Mouse (Mus musculus): ENCODE results near the gene Sumo2.

Sumo2 gene

DNA sequence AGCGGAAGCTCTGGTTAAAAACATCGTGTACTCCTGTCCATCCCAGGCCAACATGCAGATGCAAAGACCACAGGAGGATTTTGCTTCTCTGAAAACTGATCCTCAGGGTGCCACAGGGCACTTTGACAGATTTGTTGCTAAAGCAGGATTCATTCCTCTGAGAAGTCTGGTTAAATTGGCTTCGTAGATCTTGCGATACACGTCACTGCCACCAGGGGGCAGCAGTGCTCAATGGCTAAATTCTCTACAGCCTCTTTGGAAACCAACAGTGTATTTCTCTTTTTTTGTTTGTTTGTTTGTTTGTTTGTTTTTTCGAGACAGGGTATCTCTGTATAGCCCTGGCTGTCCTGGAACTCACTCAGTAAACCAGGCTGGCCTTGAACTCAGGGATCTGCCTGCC is 52.4 kb downstream of the Sumo2 start:
- 18% methylated on average over 6 of the region's 6 CpGs for WGBS

- WGBS: 68% methylated on average over 11 of the region's 11 CpGs
Observed at GRCm38 (mm10) chr11:115483278-115483677, 52.8 kb downstream of the Sumo2 start.

DNA sequence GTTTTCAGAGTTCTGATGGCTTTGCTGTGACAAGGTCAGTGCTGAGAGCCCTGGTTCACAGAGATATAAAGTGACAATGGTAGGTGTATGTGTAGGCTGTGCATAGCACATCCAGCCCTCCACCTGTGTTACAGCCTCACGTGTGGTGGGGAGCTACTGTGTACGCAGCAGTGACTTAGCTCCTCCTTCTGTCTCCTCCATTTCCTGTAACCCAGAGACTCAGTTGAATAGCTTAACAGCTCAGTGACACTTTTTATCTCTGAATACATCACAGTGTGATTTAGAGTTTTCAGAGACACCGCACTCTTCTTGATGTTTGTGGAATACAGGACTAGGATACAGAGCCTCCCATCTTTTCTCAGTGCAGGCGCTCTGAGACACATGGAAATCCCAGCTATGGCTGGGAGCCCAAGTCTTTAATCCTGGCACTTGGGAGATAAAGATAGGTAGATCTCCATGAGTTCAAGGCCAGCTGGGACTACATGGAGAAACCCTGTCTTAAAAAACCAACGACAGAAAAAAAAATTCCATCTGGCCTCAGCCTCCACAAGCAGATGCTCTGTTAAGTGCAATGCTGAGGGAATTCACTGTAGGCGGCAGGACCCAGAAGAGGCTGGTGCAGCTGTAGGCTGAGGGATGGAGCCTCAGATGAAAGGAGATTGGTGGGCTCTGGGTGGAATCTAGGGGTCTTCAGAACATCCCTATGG is 54.4 kb downstream of the Sumo2 start:
- WGBS: 46% methylated on average over 6 of the region's 6 CpGs

DNA sequence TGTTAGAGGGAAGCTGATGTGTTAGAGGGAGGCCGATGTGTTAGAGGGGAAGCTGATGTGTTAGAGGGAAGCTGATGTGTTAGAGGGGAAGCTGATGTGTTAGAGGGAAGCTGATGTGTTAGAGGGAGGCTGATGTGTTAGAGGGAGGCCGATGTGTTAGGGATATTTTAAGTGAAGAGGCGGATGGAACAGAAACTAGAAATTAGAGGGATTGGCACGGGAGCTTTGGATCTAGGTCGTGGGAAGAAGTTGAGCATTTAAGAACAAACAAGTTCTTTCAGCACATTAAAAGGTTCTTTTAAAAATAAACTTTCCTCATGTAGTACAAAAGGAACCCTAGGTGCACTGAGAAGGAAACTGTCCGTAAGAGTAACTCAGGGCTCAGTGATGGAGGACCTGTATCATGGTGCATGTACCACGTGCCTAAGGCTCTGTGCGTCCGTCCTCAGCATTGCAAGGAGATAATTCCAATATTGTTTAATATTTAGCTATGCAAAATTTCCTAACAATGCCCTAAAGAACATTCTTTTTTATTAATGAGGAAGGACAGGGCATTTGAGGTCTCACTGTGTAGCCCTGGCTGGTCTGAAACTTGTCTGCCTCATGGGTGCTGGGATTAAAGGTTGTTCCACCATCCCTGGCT is 57.7 kb downstream of the Sumo2 start:
- WGBS: 43% methylated on average over 9 of the region's 9 CpGs

- 85% methylated on average over 7 of the region's 7 CpGs for WGBS
Observed at GRCm38 (mm10) chr11:115477388-115477787, 58.7 kb downstream of the Sumo2 start.

- 74% methylated on average over 4 of the region's 4 CpGs for WGBS
Observed at GRCm38 (mm10) chr11:115476630-115477029, 59.4 kb downstream of the Sumo2 start.

- 2% methylated on average over 28 of the region's 28 CpGs for WGBS
Observed at GRCm38 (mm10) chr11:115475758-115476237, 60.3 kb downstream of the Sumo2 start.

- under 1% methylated on average over 26 of the region's 26 CpGs for WGBS
Observed at GRCm38 (mm10) chr11:115475025-115475757, 60.9 kb downstream of the Sumo2 start, which contains the start of gene Armc7. TSS of gene Armc7 (plus strand) at chr11:115475667.

DNA sequence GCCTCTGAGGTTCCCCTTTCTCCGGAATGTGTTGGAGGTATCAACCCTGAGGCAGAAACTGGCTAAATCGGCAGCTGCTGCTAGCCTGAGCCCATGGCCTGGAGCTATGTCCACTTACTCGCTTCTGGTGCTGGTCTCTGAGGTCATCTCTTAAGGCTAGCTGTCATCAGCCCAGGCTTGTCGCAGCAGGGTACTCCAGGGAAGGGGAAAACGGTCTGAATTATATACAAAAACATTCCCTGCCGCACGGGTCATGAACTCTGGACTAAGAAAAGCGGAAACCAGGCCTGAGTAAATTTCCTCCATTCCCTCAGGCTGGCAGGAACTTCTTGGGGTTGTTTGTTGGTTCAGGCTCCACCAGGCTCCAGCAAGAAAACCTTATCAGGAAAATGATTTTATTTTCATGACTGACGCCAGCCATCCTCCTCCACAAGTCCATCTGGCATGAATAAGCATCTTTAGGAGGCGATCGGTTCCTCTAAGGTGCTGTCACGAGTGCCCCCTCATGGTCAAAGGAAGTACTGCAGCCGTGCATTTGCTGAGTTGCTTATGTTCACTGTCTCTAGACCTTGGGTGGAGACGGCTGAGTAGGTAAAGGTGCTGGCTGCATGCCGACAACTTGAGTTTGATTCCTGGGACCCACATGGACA is 62.3 kb downstream of the Sumo2 start:
- WGBS: 20% methylated on average over 15 of the region's 15 CpGs

All from cerebral cortex, adult 2 months (tissue).